Mouse (Mus musculus) kidney, postnatal 36 days (tissue): ENCODE measurements at regions not wholly inside any gene's neighbourhood (a gene's known extent, or its start where the extent isn't known, plus 50 kb on each side); places are given as distances from the start of the nearest gene placed in this dataset.

ENCODE experiments used
- DNase-seq, 2 experiments: peaks; one replicate each; pipeline ENCODE4 v3.0.0; 2021 to 2022; ENCODE audit warnings: mixed read lengths in 2 of 2

GRCm38 (mm10) chr5:99782806-99783205, 53.9 kb upstream of the Rasgef1b start:
- no peak for DNase-seq

GRCm38 (mm10) chr5:99785850-99786249, 57.0 kb upstream of the Rasgef1b start:
- no peak for DNase-seq

- DNase-seq, result no peak
These were observed 58.4 kb upstream of the Rasgef1b start for GRCm38 (mm10) chr5:99787239-99787638.

- no peak for DNase-seq
These were observed 59.0 kb upstream of the Rasgef1b start for GRCm38 (mm10) chr5:99787665-99788366.

GRCm38 (mm10) chr5:99790733-99791132, 61.9 kb upstream of the Rasgef1b start:
- no peak for DNase-seq

GRCm38 (mm10) chr5:99800543-99800942, 71.7 kb upstream of the Rasgef1b start:
- DNase-seq, result peak in 1 of 2 experiments; percentile 8

- DNase-seq, result no peak
These were observed 73.1 kb upstream of the Rasgef1b start for GRCm38 (mm10) chr5:99801791-99802450.

- no peak for DNase-seq
These were observed 79.2 kb upstream of the Vamp9 start for GRCm38 (mm10) chr5:99826861-99827260.

- DNase-seq, result no peak
These were observed 77.5 kb upstream of the Vamp9 start for GRCm38 (mm10) chr5:99828516-99828915.

GRCm38 (mm10) chr5:99838236-99838775, 67.7 kb upstream of the Vamp9 start:
- no peak for DNase-seq

GRCm38 (mm10) chr5:99839661-99840060, 66.4 kb upstream of the Vamp9 start:
- no peak for DNase-seq

GRCm38 (mm10) chr5:99840884-99841283, 65.2 kb upstream of the Vamp9 start:
- no peak for DNase-seq

GRCm38 (mm10) chr5:99845565-99846255, 60.3 kb upstream of the Vamp9 start:
- DNase-seq, result no peak

- DNase-seq, result no peak
These were observed 57.7 kb upstream of the Vamp9 start for GRCm38 (mm10) chr5:99848158-99848988.

- no peak for DNase-seq
These were observed 57.1 kb upstream of the Vamp9 start for GRCm38 (mm10) chr5:99849001-99849400.

GRCm38 (mm10) chr5:99852316-99852715, 53.7 kb upstream of the Vamp9 start:
- peak in 1 of 2 experiments; percentile 16 for DNase-seq
